Mouse (Mus musculus) thymus, postnatal 4 days (tissue): Measurements from ENCODE around the gene Foxj1.
"Not testable (repeated sequence)": the region's sequence is repeated elsewhere in the genome, so short reads cannot be mapped to it uniquely, and the experiment has no call there.

ENCODE experiments used
- DNase-seq: peaks from one replicate; pipeline ENCODE4 v3.0.0; 2021

Gene Foxj1

DNA sequence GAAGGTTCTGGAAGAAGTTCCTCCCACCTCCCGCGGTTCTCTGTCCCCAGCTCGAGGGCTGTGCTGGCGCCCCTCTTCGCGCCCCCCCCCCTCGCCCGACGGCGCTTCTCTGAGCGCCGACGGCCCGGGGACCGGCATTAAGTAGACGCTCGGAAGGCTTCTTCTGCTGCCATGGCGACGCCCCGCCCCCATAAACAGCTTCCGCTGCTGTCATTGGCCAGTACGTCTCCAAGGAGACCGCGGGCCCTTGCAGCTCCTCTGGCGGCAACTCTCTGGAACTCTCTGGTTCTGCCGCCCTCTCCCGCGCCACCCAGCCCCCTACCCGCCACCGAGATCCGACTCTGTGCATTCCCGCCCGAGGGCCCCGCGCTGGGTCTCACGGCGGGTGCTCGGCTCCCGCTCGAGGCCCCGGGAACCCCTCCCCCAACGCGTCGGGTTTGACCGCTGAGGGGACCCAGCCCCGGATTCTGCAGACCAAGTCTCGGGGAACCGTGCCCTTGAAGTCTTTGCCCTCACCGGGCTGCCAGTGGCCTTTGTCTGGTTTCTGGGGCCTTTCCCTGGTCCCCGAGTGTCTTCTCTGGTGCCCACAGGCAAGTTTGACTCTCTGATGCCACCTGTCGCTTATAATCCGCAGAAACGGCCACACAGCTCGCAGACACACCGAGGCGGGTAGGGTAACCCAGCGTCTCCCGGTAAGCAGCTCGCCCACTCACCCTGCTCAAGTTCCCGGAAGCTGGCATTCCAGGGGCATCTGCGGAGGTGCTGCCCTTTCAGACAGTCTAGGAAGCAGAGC, at the start of gene Foxj1:
Gene Foxj1 (minus strand): TSS at position 156 of the 793 bp plus-strand sequence.
- DNase-seq = peak; percentile 98

DNA sequence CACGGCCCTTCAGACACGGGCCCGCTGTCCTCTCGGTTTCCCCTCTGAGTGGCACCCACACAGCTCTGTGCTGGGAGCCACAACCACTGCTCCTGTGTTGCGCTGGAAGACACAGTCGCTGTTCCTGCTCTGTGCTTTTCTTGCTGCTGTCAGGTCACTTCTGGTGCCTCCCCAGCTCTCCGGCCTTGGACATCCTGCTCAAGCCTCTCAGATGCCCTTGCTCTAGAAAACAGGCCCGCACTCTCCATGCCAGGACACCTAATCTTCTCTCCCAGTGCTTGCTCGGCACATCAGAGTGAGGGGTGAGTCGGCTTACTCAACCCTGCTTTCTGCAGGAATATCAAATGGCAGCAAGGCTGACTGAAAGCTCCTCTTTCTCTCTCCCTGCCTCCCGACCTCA, 49.0 kb upstream of the Foxj1 start:
- no peak for DNase-seq

DNA sequence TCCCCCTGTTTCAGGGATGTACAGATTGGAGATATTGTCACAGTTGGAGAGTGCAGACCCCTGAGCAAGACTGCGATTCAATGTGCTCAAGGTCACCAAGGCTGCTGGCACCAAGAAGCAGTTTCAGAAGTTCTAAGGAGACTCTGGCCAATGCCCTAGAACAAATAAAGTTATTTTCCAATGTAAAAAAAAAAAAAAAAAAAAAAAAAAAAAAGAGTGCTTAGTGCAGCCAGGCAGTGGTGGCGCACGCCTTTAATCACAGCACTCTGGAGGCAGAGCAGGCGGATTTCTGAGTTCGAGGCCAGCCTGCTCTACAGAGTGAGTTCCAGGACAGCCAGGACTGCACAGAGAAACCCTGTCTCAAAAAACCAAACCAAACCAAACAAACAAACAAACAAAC, 47.9 kb upstream of the Foxj1 start:
- not testable (repeated sequence) for DNase-seq

DNA sequence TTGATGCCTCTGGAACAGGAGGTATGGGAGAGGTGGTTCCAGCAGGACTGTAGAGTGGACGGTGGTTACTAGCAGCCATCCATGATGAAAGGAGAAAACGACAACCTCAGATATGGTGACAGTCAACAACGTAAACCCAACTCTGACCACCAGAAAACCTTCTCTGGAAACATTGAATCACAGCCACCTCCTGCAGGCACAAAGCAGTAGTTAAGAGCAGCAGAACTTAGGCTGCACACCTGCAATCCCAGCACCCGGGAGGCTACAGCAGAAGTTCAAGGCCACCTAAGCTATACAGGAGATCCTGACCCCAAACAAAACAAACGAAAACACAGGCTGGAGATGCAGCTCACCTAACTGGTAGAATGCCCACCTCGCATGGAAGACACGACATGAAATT, 45.6 kb upstream of the Foxj1 start:
- no peak for DNase-seq

DNA sequence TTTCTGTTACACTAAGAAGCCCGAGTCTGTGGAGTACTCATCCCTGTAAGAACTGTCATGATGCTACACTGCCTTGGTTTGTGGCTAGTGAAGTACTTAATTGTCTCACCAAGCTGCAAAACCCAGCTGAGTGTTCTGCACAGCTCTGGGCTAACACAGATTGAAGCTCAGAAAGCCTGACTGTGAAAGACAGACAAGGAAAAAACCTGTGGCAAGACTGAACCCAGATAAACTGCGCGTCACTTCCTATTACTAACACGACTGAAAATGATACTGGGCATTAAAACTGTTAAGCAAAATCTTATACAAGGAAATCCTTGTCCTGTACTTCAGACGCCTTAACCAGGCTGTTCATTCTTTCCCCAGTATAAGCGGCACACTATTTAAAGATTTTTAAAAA, 44.3 kb upstream of the Foxj1 start:
- DNase-seq = no peak

DNA sequence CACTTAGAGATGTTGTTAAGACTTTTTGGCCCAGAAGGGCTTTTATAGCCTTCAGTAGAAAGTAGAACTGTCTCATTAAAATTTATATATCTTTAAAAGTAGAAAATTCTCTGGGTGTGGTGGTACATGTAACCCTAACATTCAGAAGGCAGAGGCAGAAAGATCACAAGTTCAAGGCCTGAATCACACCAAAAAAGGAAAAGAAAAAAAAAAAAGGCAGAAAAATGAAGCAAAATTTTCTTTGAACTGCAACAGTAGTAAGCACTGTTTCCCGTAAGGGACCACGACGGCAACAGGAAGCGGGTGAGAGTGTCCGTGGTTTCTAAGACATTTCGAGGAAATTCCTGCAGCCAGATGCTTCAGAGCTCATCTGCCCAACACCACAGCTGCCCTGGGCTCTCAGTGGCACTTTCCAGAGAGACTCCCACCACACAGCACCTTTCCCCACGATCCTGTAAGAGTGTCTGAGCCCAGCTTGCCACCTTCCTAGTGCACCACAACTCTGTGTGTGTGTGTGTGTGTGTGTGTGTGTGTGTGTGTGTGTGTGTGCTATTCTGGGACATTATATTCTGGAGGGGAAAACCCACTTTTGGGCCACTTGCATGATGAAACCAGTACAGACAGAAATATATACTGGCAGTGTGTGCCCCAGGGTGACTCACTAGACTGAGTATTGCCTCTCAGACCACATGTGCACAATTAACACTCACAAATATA, 41.9 kb upstream of the Foxj1 start:
- peak; percentile 62 for DNase-seq

DNA sequence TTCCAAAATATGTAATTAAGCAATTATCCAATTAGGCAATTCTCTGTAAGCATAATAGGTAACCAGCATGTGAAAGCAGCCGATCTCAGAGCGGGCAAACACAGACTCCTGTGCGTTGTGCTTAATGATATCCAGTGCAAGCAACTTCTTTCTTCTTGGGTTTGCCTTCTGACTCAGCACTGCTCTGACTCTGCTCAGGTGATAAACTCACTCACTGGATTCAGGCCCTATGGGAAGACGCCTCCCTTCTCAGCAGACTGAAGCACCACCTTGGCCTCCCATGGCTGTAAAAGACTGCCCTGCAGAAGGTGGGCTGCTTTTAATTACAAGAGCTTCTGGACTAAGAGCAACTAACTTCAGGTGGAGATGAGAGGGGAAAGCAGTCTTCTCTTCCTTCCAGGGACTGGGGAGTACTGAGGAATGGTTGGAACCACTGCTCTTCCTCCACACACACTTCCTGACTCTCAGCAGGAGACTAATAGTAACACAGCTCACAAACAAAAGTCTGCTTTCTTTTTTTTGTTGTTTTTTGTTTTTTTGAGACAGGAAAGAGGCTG, 36.8 kb upstream of the Foxj1 start:
- no peak for DNase-seq

DNA sequence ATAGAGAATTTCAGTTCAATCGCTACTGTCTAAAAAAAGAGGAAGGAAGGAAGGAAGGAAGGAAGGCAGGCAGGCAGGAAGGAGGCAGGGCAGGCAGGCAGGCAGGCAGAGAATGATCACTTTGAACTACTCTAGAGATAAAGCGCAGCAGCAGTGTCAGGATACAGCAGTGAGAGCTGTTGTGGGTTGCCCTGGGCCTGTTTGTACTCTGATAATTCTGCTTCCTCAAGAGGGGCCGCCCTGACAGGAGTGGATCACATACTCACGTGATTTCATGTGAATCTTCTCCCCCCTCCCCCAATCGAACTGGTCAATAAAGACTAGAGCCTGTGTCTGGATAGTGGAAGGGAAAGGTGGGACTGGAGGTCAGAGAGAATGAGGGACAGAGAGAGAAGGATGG, 34.4 kb upstream of the Foxj1 start:
- DNase-seq = peak; percentile 44

DNA sequence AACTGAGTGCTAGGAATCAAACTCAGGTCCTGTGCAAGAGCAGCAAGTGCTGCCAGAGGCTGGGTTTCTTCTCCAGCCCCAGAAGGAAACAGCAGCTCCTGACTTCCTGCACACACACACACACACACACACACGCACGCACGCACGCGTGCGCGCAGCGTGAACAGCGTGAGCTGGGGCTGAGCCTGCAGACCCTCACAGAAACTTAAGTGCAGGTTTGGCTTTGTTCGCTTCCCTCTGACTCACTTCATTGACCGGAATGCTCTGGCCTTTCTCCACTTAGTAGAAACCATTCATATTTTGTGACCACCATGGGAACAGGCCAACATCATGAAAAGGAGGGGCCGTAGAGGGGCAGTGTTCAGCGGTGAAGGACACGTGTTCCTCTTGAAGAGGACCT, 33.9 kb upstream of the Foxj1 start:
- DNase-seq = peak; percentile 40

DNA sequence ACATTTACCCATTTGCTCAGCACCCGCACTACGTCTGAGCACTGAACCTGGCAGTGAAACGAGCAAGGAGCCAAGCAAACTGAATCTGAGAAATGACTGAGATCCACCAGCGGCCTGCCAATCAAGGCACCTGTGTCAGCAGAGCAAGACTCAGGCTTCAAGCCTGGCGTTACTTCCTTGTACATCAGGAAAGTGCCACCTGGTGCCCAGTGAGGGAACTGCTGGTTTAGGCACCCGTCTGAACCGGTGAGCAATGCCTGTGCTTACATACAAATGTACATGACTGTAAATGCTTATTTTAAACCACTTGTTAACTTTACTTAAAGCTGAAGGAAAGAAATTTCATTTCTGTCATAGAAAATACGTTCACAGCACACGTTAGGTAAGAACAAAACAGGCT, 32.9 kb upstream of the Foxj1 start:
- DNase-seq = peak; percentile 98

DNA sequence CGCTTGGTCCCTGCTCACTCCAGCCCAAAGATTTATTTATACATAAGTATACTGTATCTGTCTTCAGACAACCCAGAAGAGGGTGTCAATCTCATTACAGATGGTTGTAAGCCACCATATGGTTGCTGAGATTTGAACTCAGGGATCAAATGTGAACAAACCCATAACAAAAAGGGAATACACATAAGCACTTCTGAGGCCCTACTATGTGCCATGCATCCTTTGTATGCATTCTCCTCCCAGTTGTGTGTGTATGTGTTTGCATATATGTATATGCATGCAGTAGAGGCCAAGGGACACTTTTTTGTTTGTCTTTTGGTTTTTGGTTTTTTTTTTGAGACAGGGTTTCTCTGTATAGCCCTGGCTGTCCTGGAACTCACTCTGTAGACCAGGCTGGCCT, 31.4 kb upstream of the Foxj1 start:
- no peak for DNase-seq

DNA sequence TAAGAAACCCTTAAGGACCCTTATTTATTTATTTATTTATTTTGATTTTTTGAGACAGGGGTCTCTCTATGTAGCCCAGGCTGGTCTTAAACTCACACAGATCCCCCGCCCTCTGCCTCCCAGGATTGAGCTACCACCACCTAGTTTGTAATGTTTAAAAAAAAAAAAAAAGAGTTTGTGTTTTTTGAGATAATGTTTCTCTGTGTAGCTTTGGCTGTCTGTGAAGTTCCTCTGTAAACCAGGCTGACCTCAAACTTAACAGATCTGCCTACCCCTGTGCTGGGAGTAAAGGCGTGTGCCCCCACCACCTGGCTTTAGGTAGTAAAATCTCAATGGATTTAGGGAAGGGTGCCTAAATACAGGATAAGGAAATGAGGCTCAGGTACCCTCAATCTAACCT, 30.9 kb upstream of the Foxj1 start:
- no peak for DNase-seq

DNA sequence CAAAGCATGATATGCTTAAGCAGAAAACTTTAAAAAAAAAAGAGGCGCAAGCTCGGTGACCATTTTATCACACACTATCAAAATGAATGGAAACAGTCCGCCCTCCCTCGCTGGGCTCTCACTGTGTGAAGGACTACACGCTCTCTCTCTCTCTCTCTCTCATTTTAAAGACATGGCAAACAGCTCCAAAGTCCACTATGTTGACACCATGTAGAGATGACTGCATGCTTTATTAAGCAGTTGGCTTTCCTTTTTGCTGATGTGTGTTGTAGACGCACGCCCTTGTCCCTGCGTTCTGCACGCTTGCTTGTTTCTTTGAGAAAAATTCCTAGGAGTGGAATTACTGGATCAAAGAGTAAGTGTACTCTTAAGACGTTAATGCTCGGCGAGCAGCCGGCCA, 30.2 kb upstream of the Foxj1 start:
- no peak for DNase-seq

DNA sequence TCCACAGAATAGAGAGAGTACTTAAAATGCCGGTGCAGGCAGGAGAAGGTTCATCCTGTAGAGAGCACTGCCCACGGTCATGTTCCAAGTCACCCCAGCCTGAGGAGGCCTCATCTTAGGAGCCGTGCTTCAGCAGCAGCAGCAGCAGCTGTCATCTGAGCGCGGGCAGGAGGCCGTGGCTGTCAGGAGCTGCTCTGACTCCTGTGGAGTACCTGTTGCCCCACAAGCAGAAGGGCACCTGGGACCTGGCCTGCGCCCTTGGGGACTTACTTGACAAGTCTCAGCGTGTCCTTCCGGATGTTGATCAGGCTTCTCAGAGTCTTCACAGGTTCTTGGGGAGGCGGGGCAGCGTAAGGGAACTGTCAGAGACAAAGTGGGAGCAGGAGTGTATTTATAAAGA, 26.8 kb upstream of the Foxj1 start:
- peak; percentile 75 for DNase-seq

DNA sequence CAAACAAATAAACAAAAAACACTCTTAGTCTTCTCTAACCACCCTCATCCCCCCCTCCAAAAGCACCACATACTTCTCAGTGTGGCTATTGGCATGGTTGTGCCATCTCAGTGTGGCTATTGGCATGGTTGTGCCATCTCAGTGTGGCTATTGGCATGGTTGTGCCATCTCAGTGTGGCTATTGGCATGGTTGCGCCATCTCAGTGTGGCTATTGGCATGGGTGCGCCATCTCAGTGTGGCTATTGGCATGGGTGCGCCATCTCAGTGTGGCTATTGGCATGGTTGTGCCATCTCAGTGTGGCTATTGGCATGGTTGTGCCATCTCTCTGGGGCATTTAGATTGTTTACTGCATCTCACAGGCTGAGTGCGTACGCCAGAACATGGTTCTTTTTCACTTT, 25.7 kb upstream of the Foxj1 start:
- not testable (repeated sequence) for DNase-seq

DNA sequence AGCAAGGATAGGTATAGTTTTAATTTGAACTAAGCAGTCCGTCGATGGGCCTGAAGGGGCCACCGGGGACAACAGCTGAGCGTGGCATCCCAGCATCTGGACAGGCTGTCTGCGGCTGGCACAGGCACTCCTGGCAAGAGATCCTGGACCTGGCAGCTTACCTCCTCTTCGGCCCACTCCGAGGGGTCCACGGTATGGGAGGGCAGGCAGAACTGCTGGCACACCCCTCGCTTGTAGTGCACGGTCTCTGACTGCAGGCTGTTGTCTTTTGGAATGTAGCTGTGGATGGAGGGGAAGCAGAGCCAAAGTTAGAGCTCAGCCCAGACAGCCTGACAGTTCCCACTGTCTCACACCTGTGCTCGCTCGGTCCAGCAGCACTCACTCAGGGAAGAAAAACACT, 24.5 kb upstream of the Foxj1 start:
- DNase-seq = peak; percentile 62

DNA sequence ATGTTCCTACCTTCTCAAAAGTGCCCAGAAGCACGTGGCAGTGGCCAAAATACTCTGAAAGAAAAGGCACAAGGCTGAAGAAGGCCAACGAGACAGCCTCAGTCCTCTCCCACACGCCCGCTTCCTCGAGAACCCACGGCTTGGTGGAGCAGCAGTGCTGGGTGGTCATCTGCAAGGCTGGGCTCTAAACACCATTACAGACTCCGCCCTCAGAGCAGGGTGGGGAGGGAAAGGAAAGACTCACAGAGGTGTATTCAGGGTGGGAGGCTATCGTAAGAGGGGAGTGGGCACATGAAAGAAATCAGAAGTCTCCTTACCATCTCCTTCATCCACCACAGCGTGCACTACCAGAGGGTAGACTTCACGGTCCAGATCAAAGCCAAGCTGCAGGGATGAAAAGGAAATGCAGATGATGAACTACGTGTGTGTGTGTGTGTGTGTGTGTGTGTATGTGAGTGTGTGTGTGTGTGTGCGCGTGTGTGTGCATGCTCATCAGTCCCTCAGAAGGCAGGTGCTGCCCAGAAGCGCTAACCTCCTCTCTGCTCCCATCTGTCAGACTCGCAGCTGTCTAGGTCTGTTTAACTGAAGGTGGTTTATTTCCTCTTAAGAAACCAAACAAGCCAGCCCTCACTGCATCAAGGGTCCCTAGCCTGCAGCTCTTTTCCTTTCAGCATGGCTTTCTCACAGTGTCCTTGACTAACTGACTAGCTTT, 23.9 kb upstream of the Foxj1 start:
- DNase-seq = peak; percentile 67

DNA sequence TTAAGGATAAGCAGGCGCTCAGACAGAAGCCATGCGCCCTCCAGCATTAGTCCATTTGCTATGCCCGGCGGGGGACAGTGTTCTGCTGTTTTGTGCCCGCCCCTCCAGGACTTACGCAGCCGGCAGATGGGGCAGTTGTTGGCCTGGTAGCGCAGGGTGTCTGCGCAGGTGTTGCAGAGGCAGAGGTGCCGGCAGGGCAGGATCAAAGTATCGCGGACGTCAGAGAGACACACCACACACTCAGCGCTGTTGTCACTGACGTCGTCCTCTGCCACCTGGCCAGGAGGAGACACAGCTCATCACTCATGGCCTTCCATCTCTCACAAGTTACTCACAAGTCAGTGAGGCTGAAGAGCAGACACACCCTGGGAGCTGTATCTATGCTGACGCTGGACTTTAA, 19.3 kb upstream of the Foxj1 start:
- DNase-seq = peak; percentile 69

DNA sequence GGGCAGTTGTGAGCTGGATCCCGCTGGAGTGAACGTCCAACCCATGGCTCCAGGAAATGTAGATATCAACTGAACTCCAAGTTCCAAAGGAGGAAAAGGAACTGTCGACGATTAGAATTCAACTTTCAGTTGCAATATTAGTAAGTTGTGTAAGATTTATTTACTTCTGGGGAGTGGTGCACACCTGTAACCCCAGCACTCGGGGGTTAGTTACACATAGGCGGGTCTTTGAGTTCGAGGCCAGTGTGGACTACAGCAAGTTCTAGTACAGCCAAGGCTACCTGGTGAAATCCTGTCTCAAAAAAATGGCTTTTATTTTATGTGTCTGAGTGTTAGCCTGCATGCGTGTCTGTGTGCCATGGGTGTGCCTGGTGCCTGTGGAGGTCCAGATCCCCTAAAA, 18.3 kb upstream of the Foxj1 start:
- no peak for DNase-seq

DNA sequence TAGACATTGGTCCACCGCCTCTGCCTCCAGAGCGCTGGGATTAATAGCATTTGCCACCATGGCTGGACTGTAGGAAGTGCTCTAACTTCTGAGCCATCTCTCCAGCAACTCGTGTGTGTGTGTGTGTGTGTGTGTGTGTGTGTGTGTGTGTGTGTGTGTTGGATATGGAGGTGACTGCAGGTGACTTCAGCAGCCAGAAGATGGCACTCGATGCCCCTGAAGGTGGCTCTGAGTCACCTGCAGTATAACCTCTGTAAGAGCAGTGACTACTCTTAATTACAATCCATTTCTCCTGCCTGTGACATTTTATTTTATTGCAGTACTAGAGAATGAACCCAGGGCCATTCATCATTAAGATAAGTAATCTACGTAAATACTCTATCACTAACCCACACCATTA, 16.1 kb upstream of the Foxj1 start:
- DNase-seq = peak; percentile 43

DNA sequence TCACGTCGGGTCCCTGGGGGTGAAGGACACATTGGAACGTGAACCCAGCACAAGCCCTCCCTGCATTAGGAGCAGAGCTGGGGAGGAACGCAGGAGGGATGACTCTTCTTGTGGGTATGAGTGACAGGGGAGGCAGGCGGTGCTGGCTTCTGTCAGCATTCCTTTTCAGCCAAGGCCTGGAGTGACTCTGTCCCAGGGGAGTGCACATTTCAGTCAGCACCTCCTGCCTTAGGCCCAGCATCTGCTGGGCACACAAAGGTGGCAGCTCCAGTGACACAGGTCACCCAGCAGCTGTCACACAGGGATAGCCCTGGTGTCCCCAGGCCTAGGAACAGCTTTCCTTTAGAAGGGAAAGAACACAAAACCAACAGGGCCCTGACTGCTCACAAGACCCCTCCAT, 12.8 kb upstream of the Foxj1 start:
- DNase-seq = no peak

DNA sequence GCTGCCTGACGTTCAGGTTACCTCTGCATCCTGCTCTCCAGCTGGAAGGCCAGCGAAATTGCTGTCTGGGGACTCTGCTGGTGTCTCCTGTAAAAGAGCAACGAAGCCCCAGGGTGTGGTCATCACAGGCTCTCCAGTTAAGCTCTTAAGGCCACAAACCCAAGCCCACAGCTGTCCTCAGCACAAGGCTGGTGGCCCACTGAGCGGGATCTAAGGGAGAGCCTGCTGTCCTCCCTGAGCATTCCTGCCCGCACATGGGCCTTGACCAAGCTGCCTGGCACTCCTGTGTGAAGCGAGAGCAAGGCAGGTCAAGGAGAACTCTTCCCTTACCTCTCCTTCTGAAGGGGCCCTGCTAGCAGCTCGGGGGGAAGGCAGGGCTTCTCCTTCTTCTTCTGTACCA, 11.8 kb upstream of the Foxj1 start:
- no peak for DNase-seq

DNA sequence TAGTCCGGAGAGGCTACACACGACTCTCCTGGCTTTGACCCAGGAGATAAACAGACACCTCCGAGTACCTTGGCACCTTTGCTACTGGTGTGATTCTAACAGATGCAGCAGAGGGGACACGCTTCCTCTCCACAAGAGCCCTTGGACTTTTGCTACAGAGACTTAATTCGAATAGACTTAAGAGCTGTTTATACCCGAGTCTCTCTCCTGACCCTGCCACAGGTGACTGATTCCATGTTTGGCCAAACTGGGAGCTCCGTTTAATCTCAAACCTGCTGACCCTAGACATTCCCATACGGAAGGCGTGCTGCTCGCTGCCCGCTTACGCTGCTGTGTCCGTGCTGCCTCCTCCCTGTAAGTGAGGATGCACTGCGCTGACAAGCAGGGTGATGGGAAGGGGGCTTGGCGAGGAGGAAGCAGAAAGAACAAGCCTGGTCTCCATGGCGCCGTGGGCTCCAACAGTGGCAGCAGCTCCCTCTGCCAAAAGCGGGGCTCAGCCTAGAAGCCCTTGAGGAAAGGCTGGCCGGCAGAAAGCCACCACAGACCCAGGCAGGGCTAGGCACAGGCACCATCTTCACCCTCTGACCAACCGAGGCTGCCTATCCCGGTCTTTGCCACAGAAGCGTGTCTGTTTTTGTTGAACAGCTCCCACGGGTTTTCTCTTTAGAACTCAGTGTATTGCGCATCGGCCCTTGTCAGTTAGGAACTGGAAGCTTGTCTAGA, 7.0 kb upstream of the Foxj1 start:
- no peak for DNase-seq
